Mouse (Mus musculus) megakaryocyte-erythroid progenitor cell, adult 5 weeks (primary cell): ENCODE data around the gene Ramp2. TPM values are rescaled to one million over a fixed set of nuclear protein-coding genes. Genes with fewer than 3 reads are reported as not detected.

Experiments used
- polyA plus RNA-seq: library from polyadenylated mRNA; stranded (reverse); fragments of >175 nt; gene quantifications from 2 replicates; pipeline ENCODE4 v1.2.3, GENCODE M21; 2012

Ramp2 gene
- polyA plus RNA-seq = 0.44 TPM in 1 of 2 replicates, not detected in the other

DNA sequence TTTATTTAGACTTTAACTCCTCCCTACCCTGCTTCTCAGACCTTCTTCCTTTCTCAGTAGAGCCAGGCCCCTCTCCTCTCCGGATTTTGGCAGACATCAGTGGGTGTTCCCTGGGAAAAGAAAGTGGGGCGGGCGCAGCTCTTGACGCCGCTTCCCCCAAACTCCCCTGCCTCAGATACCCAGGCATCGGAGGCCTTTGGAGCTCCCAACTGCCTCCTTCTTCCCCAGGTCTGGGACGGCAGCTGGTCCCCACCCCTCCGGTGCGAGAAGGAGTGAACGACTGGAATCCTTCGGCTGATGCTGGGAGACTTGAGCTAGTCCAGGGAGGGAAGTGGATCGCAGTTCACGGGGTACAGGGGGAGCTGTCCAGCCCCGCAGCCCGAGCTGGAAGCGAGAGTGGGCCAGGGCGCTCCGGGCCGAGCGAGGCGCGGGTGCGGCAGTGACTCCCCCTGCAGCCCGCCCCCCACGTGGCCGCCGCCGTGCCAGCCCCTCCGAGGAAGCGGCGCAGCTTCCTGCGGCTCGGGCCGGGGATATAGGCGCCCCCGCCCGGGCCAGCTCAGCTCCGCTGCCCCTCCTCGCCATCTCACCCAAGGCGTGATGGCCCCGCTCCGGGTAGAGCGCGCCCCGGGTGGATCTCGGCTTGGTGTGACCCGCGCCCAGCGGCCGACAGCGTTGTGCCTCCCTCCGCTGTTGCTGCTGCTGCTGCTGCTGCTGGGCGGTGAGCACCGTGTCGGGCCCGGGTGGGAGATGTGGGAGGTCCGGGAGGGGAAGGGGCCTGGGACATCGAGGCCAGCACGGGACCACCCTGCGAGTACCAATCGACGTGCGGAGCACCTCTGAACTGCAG is at the start of gene Ramp2:
Gene Ramp2 (plus strand): TSS at position 174 of the 847 bp plus-strand sequence.

GRCm38 (mm10) chr11:101226065-101226701 is 19.6 kb upstream of the Ramp2 start, which contains the start of gene Ezh1:
TSS of gene Ezh1 (minus strand) at chr11:101226463.

GRCm38 (mm10) chr11:101253613-101254389 is 8.0 kb downstream of the Ramp2 start, which contains the start of gene Vps25:
TSS of gene Vps25 (plus strand) at chr11:101253707.

DNA sequence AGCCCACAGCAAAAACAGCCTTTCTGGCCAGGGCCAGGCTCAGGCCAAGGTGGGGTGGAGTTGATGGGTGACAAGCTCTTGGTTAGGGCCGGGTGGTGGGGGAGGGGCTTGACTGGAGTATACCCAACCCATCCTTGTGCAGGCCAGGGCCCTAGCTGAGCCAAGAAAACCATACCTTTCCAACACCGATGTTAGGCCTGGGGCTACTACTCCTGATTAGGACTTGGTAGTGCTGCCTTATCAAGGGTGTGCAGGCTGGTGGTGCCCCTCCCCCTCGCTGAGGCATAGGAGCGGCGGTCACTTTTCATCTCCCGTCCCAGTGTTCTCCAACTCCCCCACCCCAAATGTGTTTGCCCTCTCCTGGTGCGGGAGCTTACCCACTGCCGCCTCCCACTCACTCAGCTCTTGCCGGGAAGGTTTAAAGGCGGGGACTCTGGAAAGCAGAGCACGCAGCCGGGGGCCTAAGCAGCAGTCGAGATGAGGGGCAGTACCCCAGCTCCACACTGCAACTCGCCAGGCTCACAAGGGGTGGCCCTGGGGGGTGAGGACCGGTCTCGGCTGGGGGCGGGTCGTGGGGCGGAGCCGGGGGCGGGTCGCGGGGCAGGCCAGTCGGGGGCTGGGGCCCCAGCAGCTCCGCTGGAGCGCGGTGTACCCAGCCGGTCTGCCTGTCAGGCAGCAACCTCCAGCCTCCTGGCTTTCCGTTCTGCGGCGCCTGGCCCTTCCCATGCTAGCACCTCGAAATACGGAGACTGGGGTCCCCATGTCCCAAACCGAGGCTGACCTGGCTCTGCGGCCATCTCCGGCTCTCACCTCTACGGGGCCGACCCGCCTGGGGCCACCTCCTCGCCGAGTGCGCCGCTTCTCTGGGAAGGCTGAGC is 14.4 kb downstream of the Ramp2 start, which contains the start of gene Wnk4:
Gene Wnk4 (plus strand): TSS at position 620 of the 878 bp plus-strand sequence.

GRCm38 (mm10) chr11:101278223-101279192 is 32.7 kb downstream of the Ramp2 start, which contains the start of the genes Cntd1 and Coa3:
TSS of gene Cntd1 (plus strand) at chr11:101279012.
TSS of gene Coa3 (minus strand) at chr11:101279114.

GRCm38 (mm10) chr11:101302004-101302798 is 56.4 kb downstream of the Ramp2 start, which contains the start of gene Becn1:
TSS of gene Becn1 (minus strand) at chr11:101302286.

Other genes with a start within 250 kb of the Ramp2 start
- 14.5 and 15.3 TPM in 2 replicates for gene Atp6v0a1, start 236.6 kb upstream of the Ramp2 start, polyA plus RNA-seq
- gene Naglu, start 176.0 kb upstream of the Ramp2 start, polyA plus RNA-seq = 10.9 and 18.8 TPM in 2 replicates
- 14.7 and 25.8 TPM in 2 replicates for gene Hsd17b1, start 167.6 kb upstream of the Ramp2 start, polyA plus RNA-seq
- 28.1 and 33.5 TPM in 2 replicates for gene Coasy, start 163.5 kb upstream of the Ramp2 start, polyA plus RNA-seq
- gene Mlx, start 158.8 kb upstream of the Ramp2 start, polyA plus RNA-seq = 25.5 and 26.1 TPM in 2 replicates
- gene Psmc3ip, start 150.6 kb upstream of the Ramp2 start, polyA plus RNA-seq = 31.9 and 37.0 TPM in 2 replicates
- 10.3 and 11.6 TPM in 2 replicates for gene Retreg3, start 126.1 kb upstream of the Ramp2 start, polyA plus RNA-seq
- 65.7 and 69.7 TPM in 2 replicates for gene Tubg1, start 126.1 kb upstream of the Ramp2 start, polyA plus RNA-seq
- gene Tubg2, start 90.1 kb upstream of the Ramp2 start, polyA plus RNA-seq = 0.12 TPM in 1 of 2 replicates, not detected in the other
- gene Cntnap1, start 75.5 kb upstream of the Ramp2 start, polyA plus RNA-seq = 1.3 and 1.7 TPM in 2 replicates
- gene Plekhh3, start 74.7 kb upstream of the Ramp2 start, polyA plus RNA-seq = 1.7 and 2.8 TPM in 2 replicates
- gene Ccr10, start 70.6 kb upstream of the Ramp2 start, polyA plus RNA-seq = 0.12 and 0.25 TPM in 2 replicates
- 4.0 and 4.4 TPM in 2 replicates for gene Ezh1, start 19.6 kb upstream of the Ramp2 start, polyA plus RNA-seq
- gene Vps25, start 7.7 kb downstream of the Ramp2 start, polyA plus RNA-seq = 95.7 and 108 TPM in 2 replicates
- gene Wnk4, start 14.5 kb downstream of the Ramp2 start, polyA plus RNA-seq = 0.48 and 1.5 TPM in 2 replicates
- 0.18 and 0.28 TPM in 2 replicates for gene Cntd1, start 33.0 kb downstream of the Ramp2 start, polyA plus RNA-seq
- gene Coa3, start 33.1 kb downstream of the Ramp2 start, polyA plus RNA-seq = 27.4 and 27.5 TPM in 2 replicates
- gene Becn1, start 56.3 kb downstream of the Ramp2 start, polyA plus RNA-seq = 116 and 157 TPM in 2 replicates
- gene Psme3, start 70.2 kb downstream of the Ramp2 start, polyA plus RNA-seq = 57.6 and 67.2 TPM in 2 replicates
- gene Aoc2, start 79.0 kb downstream of the Ramp2 start, polyA plus RNA-seq = 3.4 and 5.3 TPM in 2 replicates
- 0.09 TPM in 1 of 2 replicates, not detected in the other for gene Aoc3, start 84.6 kb downstream of the Ramp2 start, polyA plus RNA-seq
- gene G6pc, start 121.5 kb downstream of the Ramp2 start, polyA plus RNA-seq = not detected in 2 replicates
- 67.2 and 86.7 TPM in 2 replicates for gene Aarsd1, start 171.6 kb downstream of the Ramp2 start, polyA plus RNA-seq
- 1.2 and 1.4 TPM in 2 replicates for gene Gm27029, start 178.8 kb downstream of the Ramp2 start, polyA plus RNA-seq
- 5.6 and 7.3 TPM in 2 replicates for gene Rundc1, start 179.1 kb downstream of the Ramp2 start, polyA plus RNA-seq
- 0.53 and 1.1 TPM in 2 replicates for gene Ptges3l, start 179.3 kb downstream of the Ramp2 start, polyA plus RNA-seq
- 714 and 821 TPM in 2 replicates for gene Rpl27, start 196.3 kb downstream of the Ramp2 start, polyA plus RNA-seq
- gene Ifi35, start 202.4 kb downstream of the Ramp2 start, polyA plus RNA-seq = 20.0 and 23.7 TPM in 2 replicates
- 7.8 and 12.1 TPM in 2 replicates for gene Rnd2, start 219.0 kb downstream of the Ramp2 start, polyA plus RNA-seq
- gene Vat1, start 220.2 kb downstream of the Ramp2 start, polyA plus RNA-seq = 200 and 226 TPM in 2 replicates